Mouse (Mus musculus) adrenal gland, postnatal 36 days (tissue): ENCODE results near the gene Rorc. TPM values are rescaled to one million over a fixed set of nuclear protein-coding genes. Genes with fewer than 3 reads are reported as not detected.
A peak's percentile ranks its signal among the peaks of the same experiment; 100 is the strongest.

Experiments used
- DNase-seq, 2 experiments: peaks; one replicate each; pipeline ENCODE4 v3.0.0; 2021; ENCODE audit warnings: mixed read lengths in 1 of 2
- long read RNA-seq, 2 experiments: library from polyadenylated mRNA; stranded (forward); transcript quantifications; one replicate each; pipeline ENCODE4 v2.0.0; 2021; ENCODE audit warnings: borderline sequencing depth in 2 of 2
- total RNA-seq, 2 experiments: library from RNA; stranded (reverse); gene quantifications; 2 replicates each; pipeline ENCODE4 v1.2.3; 2021

Gene Rorc
- total RNA-seq, result 10 to 100 TPM; 19.0 to 20.2 TPM
- long read RNA-seq, experiment 1, transcript Rorc-201 (11 exons, 2,136 nt), result major isoform, 12 of 18 reads
- long read RNA-seq, experiment 1, partial matches to known transcripts, result 3 of 18 reads
- long read RNA-seq, experiment 1, other reads (novel, unspliced or antisense), result 3 of 18 reads
- long read RNA-seq, experiment 2, transcript Rorc-201 (11 exons, 2,136 nt), result major isoform, 6 of 10 reads
- long read RNA-seq, experiment 2, partial matches to known transcripts, result 0 of 10 reads
- long read RNA-seq, experiment 2, other reads (novel, unspliced or antisense), result 4 of 10 reads

DNA sequence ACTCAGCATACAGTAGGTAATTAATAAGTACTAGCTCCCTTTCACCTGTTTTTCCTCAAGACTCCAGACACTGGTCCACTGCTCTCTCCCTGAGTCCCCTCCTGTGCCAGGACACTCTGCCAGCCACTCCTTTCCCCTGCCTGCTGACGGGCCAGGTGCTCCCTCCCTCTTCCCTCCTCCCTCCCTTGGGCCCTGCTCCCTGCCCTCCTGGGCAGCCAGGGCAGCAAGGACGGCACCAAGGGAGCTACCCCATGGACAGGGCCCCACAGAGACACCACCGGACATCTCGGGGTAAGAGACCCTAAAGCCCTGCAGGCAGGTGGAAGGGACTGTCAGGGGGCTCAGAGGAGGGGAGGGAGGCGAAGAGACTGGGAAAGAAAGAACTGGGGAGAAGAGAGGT lies at the start of gene Rorc:
Gene Rorc, plus strand, starts transcription at position 154 of the 400 bp plus-strand sequence.
- DNase-seq, result peak; percentile 66 to 77

DNA sequence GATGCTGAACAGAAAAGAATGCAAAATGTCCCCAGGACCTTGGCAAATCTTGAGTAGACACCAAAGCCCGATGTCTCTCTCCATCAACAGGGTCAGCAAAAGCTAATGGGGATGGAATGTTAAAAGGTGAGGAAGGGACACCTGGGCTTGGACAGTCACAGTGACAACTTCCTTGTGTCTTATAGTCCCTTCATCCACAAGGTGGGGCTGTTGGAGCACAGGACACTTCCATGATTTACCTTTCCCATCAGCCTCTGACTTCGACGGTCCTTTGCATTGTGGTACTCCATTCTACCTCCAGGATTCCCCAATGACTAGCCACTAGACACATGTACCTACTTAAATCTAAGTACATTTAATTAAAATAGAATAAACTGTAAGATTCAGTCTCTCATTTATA lies 43.9 kb upstream of the Rorc start:
- DNase-seq, result peak; percentile 12 to 20

DNA sequence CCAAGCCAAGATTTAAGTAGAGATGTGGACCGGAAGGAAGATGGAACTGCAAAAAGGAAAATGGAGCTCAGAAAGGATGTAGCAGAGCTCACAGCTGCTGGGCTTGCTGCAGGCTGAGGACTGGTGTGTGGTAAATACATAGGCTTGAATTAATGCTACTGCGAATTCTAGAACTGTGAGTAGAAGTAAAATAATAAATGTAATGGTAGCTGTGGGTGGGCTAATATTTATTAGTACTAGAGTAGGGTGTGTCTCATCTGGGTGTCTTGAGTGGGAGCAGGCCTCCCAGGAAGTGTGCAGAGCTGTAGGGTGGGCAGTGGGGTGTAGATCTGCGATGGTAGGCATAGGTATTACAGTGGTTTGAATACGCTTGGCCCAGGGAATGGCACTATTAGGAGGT lies 38.2 kb upstream of the Rorc start:
- no peak for DNase-seq

DNA sequence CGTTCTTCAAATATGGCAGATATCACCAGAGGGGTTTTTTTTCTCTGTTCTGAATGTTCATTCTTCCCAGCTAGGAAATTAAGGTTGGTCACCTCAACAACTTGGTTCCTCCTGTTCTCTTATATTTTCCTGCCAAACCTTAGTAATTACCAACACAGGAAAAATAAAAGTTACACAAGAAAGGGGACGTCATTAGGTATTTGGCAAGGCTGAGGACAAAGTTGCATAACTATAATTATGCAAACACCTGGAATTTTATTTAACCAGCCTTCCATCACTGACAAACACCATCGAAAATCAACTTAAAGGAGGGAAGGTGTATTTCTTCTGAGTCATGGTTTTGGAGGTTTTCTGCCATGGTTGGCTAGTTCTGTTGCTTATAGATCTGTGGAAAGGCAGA lies 34.1 kb upstream of the Rorc start:
- DNase-seq, result no peak

DNA sequence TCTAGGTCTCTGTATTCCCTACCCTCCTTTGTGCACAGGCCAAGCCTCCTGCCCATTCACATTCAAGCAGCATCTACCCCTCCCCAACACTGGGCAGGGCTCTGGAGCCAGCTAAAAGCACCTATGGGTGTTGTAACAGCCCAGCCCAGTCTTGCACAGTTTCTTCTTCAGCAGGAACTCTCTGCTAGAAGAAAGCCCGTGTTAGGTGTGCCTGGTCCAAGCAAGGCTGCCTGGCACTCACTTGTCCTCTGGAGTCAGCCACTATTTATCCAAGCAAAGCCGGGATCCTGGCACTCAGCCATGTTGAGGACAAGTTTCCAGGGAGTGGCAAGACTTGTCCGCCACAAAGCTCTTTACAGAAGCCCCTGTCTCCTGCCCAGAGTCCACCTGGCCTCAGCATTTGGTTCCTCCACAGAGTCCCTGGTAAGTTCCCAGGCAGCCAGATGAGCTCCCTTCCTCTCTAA lies 30.6 kb upstream of the Rorc start, which contains the start of gene Them5:
Gene Them5, plus strand, starts transcription at position 141 of the 464 bp plus-strand sequence.
- no peak for DNase-seq

DNA sequence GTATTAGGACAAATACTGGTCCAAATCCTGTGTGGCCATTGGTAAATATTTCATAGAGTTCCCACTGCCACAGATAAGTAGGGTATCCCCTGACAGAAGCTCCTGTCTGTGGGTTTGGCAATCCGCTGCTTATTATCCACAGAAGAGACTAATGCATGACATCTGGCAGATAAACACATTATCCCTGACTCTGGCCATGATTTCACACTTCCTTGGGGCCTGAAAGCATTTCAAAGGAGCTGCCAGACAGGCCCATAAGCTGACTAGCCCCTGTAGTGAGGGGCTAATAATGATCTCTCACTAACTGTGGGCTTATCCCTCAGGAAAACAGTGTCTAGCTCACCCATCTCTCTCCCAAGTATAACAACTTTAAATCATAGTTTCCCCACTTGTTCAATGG lies 30.0 kb upstream of the Rorc start:
- DNase-seq, result no peak

DNA sequence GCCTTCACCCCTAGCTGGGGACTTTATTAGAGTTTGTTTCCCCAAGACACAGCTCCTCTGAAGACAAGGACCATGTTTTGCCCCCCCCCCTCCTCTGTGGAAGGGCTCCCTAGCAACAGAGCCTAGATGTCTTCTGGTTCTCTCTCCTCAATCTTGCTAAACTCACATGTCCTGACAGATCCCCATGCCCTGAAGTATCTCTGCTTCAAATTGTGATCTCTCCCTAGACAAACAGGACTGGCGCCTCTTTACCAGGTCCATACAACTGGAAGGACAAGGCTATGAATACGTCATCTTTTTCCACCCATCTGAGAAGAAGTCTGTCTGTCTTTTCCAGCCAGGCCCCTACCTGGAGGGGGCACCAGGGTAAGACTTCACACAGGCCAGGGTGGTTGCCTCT lies 28.4 kb upstream of the Rorc start:
- no peak for DNase-seq

DNA sequence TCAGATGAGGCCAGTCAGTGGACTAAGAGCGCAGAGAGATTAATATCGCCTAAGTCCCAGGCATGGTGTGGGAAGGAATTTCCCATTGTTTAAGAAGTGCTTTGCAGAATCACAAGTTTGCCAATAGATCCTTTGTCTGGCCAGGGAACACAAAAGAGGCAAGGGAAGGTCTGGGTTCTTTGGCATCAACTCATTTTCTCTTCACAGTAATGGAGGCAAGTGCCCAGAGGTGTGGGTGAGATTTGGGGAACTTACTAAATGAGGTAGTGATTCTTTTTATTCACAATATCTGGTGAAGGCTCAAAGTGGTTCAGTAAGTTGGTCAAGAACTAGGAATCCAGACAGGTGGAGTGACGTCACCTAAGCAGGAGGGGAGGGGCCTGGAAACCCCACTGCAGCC lies 27.7 kb upstream of the Rorc start:
- DNase-seq, result no peak

DNA sequence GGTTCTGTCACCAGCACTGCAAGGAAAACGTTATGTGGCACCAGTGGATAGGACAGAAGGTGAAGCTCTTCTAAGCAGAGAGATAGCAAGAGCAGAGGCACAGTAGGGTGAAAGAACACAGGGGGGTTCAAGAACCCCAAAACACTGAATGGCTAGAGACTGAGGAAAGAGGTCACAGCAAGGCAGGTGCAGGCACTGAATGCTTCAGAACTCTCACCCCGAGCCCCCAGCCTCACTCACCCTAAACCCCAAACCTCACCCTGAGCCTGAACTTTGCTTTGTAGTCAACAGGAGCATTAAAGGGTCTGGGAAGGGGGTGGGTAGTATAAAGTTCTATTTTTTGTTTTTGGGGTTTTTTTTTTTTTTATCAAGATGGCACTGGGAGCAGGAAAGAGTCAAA lies 24.4 kb upstream of the Rorc start:
- no peak for DNase-seq

DNA sequence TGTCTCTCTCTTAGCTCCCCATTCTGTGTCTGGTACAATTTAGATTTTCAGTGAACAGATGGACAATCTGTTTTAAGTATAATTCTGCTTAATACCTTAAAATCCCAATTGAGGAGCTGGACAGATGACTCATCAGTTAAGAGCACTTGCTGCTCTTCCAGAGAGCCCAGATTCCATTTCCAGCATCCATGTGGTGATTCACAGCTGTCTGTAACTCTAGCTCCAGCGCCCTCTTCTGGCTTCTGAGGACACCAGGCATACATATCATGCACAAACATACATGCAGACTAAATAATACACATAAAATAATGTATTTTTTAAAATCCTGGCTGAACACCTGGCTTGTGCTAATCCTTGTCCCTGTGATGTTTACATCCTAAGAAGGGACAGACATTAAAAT lies 11.8 kb upstream of the Rorc start:
- DNase-seq, result peak; percentile 62 to 73

DNA sequence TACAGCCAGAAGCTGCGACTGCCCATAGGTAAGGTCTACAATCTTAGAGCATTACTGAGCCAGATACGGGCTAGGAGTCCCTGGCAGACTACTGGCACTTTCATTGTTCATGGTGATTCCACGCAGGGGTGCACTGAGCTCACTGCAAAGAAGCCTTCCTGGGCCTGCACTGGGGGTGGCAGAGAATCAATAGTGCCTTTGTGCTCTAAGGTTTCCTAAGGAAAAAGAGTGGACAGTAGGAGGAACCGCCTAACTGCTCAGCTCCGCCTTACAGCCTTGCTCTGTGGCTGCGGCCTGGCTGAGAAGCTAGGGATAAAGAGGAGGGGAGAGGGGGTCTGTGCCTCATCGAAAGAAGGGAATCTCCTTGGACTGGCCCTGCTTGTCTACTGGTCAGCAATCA lies 10.5 kb upstream of the Rorc start, which contains the start of gene C2cd4d:
Gene C2cd4d, plus strand, starts transcription at position 301 of the 400 bp plus-strand sequence.
- no peak for DNase-seq

DNA sequence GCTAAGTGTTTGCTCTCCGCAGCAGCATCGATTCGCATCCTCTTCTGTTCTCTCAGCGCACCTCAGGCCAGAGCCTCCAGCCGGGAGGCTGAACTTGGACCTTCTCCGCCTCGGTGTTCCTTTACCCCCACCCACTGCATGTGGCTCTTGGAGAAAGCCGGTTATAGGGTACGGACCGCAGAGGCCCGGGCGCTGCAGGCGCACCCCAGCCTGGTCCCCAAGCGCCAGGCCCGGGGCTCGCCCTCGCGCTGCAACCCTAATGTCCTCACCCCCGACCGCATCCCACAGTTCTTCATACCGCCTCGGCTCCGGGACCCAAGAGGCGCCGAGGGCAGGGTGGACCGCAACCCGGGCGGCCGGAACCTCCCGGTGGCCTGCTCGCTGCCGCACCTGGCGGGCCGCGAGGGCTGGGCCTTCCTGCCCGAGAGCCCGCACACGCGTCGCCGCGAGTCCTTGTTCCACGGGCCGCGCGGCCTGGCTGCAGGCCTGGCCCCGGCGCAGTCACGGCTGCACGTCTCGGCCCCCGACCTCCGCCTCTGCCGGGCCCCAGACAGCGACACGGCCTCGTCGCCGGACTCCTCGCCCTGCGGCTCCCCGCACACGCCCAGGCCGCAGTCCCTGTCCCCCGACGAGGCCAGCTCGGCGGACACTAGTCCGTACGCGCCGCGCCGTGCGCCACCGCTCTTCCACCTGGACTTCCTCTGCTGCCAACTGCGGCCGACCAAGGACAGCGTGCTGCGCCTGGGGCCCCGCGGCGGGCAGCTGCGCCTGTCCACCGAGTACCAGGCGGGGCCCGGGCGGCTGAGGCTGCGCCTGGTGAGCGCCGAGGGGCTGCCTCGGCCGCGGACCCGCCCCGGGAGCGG lies 9.1 kb upstream of the Rorc start:
- DNase-seq, result peak; percentile 79 to 80

DNA sequence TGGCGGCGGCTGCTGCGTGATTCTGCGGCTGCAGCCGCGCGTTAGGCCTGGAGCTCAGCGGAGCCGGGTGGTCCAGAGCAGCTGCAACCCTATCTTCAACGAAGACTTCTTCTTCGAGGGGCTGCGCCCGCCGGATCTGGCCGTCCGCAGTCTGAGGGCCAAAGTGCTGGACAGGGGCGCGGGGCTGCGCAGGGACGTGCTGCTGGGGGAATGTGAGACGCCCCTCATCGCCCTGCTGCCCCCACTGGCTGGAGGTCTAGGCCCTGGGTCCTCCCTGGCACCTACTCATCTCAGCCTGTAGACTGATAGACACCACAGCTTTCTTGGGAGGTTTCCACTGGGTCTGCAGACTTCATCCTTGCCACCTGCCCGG lies 8.5 kb upstream of the Rorc start:
- no peak for DNase-seq

DNA sequence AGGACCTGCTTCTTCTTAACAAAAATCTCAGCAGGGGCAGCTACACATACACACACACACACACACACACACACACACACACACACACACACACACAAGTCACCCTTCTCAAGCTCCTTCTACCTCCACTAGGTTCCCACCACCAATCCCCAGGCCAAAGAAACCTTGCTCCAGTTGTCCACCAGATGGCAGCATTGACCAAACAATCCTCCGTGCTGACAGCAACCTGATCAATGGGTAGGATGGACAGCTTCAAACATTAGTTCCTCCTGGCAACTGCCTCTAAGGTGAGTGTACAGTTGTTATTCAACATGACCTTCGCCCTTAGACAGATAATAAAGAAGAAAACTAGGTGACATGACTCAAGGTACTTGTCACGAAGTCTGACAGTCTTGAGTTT lies 5.8 kb upstream of the Rorc start:
- peak; percentile 80 to 81 for DNase-seq

DNA sequence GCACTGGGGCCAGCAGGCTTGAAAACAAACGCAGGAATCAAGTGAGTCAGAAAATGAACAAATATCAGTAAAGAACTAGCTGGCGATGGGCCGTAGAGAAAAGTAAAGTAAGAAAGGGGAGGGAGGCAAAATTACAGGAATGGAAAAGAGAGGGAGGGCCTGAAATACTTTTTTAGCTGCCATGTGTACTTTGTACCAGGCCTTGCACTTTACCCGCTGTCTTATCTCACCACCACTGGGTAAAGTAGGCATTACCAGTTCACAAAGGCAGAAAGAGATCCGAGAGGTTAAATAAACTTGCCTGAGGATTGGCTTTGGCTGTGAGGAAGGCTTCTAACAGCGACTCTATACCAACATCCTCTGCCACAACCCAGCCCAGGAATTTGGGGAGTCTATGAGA lies 5.1 kb upstream of the Rorc start:
- DNase-seq, result no peak

DNA sequence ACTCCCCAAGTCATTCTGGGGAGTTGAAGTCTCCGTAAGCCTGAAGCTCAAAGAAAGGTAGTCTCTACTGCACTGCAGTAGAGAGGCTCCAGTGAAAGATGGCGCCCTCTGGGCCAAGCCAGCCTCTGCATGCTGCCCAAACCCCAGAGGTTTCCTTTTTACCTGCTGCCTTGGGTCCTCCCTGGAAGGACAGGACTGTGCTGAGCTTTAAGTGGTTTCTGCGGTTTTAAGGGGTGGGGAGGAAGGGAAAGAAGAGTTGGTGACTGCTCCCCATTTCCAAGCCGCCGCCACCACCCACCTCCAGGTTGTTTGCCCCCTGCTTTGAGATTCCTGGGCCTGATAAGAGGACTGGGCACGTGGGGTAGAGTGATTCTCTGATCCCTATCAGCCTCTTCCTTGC lies 4.0 kb upstream of the Rorc start:
- DNase-seq, result no peak

DNA sequence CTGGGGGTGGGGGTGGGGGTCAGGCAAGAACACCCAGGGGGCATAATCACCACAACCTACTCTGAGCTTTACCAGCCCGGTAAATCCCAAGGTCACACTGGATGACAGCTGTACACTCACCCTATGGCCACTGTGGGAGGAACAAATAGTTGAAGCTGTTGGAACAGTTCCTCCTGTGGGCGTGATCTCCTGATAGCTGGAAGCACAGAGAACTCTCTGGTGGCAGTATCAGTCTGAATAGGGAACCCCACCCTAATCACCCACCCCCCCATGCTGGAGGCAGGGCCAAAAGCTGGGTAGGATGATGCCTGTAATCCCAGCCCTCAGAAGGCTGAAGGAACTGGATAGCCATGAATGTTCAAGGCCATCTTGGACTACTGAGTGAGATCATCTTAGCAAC lies 2.9 kb upstream of the Rorc start:
- DNase-seq, result peak in 1 of 2 experiments; percentile 56

DNA sequence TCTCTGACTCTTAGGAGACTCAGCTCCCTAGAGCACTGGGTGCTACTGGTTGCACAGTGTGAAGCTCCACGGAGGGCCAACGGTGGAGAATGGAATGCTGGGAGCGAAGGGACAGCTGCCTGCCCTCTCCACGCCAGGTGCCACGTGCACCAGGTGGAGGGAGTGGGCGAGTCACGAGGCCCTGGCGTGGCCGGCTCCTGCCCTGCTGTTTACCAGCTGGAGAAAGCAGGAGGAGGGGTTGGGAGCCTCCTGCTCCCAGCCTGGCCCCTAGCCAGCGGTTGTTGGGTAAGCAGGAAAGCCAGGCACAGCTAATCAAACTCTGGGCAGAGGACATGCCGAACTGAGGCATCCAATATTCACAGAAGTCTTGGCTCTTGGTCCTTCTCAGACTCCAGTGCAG lies 957 bp upstream of the Rorc start:
- DNase-seq, result peak; percentile 95

DNA sequence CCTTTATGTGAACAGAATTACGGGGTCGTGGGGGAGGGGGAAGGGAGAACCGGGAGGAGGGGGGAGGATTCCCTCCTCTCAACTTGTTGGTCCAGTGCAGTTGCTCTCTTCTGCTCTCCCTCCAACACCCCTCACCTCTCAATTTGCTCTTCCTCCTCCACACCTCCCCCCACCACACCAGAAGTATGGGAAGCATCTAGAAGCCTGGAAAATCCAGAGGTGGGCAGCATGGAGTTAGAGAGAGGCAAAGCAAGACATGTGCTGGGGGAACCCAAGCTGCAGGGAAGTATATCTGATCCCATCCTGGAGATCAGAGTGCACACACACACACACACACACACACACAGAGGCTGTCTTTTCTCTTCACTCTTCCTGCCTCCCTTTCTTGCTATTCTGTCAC lies 556 bp upstream of the Rorc start:
- no peak for DNase-seq

DNA sequence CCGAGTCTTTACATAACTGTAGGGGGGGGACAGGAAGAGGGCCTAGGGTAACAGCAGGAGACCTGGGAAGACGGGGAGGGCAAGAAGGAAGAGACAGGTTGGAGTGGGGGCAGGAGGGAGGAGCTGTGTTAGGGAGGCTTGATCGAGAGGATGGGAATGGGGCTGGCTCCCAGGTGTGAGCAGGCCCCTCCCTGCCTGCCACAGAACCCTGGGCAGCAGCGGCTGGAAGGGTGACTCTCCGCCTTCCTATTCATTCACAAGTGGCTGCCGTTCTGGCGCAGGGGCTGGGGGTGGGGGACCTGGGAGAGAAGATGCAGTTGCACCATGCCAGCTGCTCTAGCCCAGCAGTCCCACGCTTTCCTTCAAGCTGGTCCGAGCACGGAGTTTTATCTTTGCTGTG lies 496 bp downstream of the Rorc start:
- DNase-seq, result peak in 1 of 2 experiments; percentile 25

DNA sequence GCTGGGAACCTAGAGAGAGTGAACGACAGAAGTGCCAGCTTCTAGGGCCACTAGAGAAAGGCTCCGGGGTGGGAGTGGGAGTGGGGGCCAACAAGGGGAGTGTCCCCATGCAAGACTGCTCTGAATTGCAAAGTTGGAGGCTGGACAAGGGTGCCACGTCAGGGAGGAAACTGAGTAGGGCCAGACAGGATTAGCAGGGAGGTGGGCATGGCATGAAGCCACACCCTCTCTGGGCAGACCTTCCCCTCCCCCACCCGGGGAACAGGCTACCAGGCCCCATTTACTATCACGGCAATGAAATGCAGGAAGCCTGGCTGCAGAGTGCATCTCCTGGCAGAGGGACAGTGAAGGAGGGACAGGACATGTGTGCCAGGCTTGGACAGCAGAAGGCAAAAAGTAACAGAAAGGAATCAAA lies 1.0 kb downstream of the Rorc start:
- DNase-seq, result peak; percentile 42 to 80

DNA sequence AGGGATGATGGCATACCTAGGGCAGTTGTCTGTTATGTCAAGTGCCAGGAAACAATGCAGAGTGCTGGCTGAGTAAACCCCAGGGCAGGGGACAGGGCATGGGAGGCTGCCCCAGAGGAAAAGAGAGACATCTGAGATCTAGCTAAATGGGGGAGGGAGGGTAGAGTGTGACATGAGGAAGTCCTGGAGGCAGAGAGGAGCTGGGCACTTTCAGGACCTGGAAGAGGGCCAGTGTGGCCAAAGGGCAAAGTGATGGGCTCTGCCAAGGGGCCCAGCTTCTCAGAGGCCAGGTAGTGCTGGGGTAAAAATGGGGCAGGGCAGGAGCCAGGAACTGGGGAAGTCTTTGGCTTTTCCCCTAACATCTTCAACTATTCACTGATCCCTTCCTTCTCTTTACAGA lies 2.0 kb downstream of the Rorc start:
- peak in 1 of 2 experiments; percentile 27 for DNase-seq

DNA sequence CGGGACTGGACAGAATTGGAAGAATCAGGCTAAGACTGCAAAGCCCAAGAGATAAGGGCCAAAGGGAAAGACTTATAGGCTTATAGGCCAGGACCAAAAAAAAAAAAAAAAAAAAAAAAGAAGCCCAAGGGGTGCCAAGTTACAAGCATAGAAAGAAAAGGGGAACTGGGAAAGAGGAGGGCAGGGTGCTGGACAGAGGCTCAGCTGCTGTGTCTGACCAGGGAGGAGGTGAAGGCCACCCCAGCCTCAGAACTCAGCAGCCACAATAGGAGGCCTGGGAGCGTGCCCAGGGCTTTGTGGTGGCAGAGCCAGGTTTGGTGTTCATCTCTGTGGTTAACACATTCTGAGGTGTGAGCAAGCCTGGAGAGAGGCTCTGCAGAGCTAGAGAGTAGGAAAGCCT lies 2.6 kb downstream of the Rorc start:
- DNase-seq, result peak in 1 of 2 experiments; percentile 50
